Mouse (Mus musculus): Measurements from ENCODE around the gene Tff1.

GRCm38 (mm10) chr17:31193360-31193759, 28.3 kb upstream of the Tff1 start:
- TF ChIP-seq POLR2A (IDR thresholded peaks at IDR 0.05; ENCODE audit: insufficient read depth, low read length) (no peak), EP300 (IDR thresholded peaks at IDR 0.05; ENCODE audit: insufficient read depth, low read depth, low read length) (no peak)
